Mouse (Mus musculus): ENCODE results near the gene Phf24. TPM values are rescaled to one million over a fixed set of nuclear protein-coding genes. Genes with fewer than 3 reads are reported as not detected.

Phf24 gene
- total RNA-seq, 2 experiments from 2014 or later, result 8.0 to 9.5 TPM

DNA sequence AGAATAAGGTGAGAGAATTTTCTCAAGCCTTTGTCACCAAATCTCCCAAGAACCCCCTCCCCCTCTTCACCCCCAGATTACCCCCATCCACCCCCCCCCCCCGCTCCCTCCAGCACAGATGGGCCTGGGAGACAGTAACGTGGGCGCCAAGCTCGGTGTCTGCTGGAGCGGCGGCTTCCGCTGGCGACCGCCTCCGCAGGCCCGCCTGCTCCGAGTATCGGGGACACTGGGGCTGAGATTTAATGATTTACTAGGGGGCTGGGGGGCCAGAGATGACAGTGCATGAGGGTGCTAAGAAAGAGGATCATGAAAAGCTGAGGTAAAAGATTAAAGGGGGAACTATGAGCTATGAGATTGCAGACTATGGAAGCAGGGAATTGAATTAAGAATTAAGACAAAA lies 32.1 kb downstream of the Phf24 start:
- intact Hi-C loops (cut with DNase I), result loop anchor here (2.0 kb wide), 1 partner anchor 16 kb away; no protein-coding TSS in a partner anchor
- no peak for DNase-seq

DNA sequence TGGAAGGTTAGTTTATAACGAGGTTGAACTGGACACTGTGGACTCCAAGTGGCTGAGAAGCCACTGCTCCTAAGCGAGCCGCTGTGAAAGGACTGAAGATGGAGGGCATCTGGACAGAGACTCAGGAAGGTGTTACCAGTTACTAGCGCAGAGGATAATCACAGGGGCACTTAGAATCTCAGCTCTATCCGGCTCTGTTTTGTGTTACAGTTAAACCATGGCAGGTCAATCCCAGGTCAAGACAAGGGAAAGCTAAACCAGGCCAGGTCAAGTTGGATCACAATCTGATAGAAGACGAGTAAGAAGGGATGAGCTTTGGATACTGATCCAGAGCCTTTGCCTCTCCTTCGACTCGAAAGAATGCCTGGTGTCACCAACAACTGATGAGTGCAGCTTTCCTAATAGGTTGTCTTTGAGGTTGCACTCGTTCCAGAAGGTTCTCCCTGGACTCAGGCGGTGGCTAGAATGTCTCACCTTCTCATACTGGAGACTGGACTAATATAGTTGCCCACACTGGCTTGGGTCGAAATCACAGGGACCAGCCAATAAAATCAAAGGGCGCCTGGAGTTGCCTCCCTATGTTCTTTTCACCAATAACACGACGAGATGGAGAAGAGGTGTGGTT lies 32.7 kb downstream of the Phf24 start:
- intact Hi-C loops (cut with DNase I), result loop anchor here (2.0 kb wide), 1 partner anchor 16 kb away; no protein-coding TSS in a partner anchor
- no peak for DNase-seq

- peak; percentile 99 for DNase-seq
- intact Hi-C loops (cut with DNase I), result loop anchor here (2.0 kb wide), 1 partner anchor 17 kb away; no protein-coding TSS in a partner anchor
These were observed 33.2 kb downstream of the Phf24 start, which contains the start of gene Dnajb5 for GRCm38 (mm10) chr4:42949676-42950051. Gene Dnajb5, plus strand, starts transcription at chr4:42949814.

- peak; percentile 93 to 94 for DNase-seq
- intact Hi-C loops (cut with DNase I), result no loop called here
These were observed 33.7 kb downstream of the Phf24 start for GRCm38 (mm10) chr4:42950065-42950558.

- peak in 1 of 2 experiments; percentile 36 for DNase-seq
- intact Hi-C loops (cut with DNase I), result no loop called here
These were observed 35.0 kb downstream of the Phf24 start for GRCm38 (mm10) chr4:42951206-42952195.

DNA sequence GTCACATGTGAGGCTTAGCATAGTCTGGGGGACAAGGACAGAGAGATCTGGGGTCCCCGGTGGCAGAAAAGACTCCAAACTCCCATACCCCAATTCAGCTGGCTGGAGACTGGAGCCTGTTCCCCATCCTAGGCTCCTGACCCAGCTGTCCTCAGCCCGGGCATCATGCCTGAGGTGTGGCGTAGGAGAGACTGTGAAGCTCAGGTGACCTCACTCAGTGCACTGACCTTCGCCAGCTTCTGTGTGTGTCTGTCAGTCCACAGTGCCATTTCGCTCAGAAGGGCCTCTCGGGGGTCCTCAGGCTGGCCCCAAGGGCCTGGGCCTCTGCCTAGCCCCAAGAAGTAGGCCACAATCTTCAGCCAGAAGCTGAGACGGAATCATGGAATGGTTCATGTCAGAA lies 36.1 kb downstream of the Phf24 start:
- intact Hi-C loops (cut with DNase I), result no loop called here

GRCm38 (mm10) chr4:42953435-42954094 lies 37.1 kb downstream of the Phf24 start:
- DNase-seq, result peak; percentile 84 to 89
- intact Hi-C loops (cut with DNase I), result no loop called here

More for the DNA sequence above, 36.1 kb downstream of the Phf24 start:
- peak; percentile 74 to 82 for DNase-seq

GRCm38 (mm10) chr4:42954297-42954696 lies 37.8 kb downstream of the Phf24 start:
- intact Hi-C loops (cut with DNase I), result no loop called here

GRCm38 (mm10) chr4:42955200-42955599 lies 38.7 kb downstream of the Phf24 start:
- DNase-seq, result no peak
- intact Hi-C loops (cut with DNase I), result no loop called here

More at GRCm38 (mm10) chr4:42954297-42954696, 37.8 kb downstream of the Phf24 start:
- peak; percentile 89 to 91 for DNase-seq

DNA sequence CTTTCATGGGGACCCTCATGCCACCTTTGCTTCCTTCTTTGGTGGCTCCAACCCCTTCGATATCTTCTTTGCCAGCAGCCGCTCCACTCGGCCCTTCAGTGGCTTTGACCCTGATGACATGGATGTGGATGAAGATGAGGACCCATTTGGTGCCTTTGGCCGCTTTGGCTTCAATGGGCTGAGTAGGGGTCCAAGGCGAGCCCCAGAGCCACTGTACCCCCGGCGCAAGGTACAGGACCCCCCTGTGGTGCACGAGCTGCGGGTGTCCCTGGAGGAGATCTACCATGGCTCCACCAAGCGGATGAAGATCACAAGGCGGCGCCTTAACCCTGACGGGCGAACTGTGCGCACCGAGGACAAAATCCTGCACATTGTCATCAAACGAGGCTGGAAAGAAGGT lies 40.1 kb downstream of the Phf24 start:
- no peak for DNase-seq
- intact Hi-C loops (cut with DNase I), result no loop called here

- no peak for DNase-seq
- intact Hi-C loops (cut with DNase I), result no loop called here
These were observed 40.8 kb downstream of the Phf24 start for GRCm38 (mm10) chr4:42957306-42957705.

GRCm38 (mm10) chr4:42957979-42958378 lies 41.5 kb downstream of the Phf24 start:
- intact Hi-C loops (cut with DNase I), result no loop called here
- DNase-seq, result no peak

GRCm38 (mm10) chr4:42958942-42959341 lies 42.5 kb downstream of the Phf24 start:
- intact Hi-C loops (cut with DNase I), result no loop called here
- DNase-seq, result peak in 1 of 2 experiments; percentile 35

DNA sequence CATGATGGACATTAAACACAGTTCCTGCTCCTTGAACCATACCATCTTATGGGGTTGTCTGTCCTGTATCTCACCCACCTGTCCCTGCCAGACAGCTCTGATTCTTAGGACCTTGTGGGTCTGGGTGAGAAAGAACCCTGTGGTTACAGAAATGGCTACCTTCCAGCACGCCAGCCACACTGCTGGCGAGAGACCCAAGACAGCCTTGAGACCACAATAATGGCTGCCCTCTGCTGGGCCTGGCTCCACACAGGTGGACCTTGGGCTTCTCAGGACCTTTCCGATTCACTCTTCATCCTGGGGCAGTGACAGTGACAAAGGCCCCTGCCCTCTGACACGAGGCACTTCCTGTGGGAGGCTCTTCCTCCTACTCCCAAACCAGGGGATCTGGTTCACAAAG lies 42.9 kb downstream of the Phf24 start:
- intact Hi-C loops (cut with DNase I), result no loop called here
- peak in 1 of 2 experiments; percentile 17 for DNase-seq

DNA sequence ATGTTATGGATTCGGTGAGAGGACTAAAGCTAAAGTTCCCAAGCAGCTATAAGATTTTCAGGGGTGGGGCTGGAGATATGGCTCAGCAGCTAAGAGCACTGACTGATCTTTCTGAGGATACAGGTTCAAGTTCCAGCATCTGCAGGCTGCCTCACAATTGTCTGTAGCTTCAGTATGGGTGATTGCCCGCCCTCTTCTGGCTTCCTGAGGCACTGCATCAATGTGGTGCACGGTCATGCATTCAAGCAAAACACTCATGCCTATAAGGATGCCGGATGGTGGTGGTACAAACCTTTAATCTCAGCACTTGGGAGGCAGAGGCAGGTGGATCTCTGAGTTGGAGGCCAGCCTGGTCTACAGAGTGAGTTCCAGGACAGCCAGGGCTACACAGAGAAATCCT lies 45.1 kb downstream of the Phf24 start:
- intact Hi-C loops (cut with DNase I), result loop anchor here (2.0 kb wide), 1 partner anchor 15 kb away; no protein-coding TSS in a partner anchor
- peak; percentile 68 to 79 for DNase-seq

GRCm38 (mm10) chr4:42963480-42963879 lies 47.0 kb downstream of the Phf24 start:
- intact Hi-C loops (cut with DNase I), result no loop called here
- DNase-seq, result no peak

DNA sequence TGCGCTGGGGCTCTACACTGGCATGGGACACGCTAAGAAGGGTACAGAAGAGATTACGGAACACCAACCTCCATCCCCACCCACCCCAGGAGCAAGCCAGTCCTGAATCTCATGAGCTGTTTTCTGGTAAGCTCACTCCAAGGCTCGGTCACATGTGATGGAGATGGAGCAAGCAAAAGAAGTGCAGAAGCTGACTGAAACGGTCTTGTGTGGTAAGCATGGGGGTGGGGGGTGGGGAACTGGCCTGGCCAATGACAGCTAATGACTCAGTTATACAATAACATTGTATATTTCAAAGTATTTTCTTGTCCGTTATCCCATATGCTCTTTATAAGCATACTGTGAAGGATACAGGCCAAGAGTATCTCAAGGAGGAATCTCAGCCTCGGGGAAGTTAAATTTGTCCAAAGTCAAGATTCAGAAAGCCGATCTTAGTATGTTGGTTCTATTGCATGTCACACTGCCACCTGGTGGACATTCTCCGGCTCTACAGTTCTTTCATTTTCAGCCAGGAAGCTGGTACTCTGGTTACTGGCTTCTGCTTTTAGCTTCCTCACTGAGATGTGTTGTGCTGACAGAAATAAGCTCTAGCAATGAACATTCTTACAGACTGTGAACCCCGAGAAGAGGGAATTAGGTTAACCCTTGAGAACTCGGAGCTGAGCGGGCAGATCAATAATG lies 48.7 kb downstream of the Phf24 start:
- intact Hi-C loops (cut with DNase I), result loop anchor here (1.0 kb wide), 1 partner anchor 88 kb away; no protein-coding TSS in a partner anchor
- DNase-seq, result peak; percentile 58 to 74

GRCm38 (mm10) chr4:42969304-42969703 lies 52.8 kb downstream of the Phf24 start, which contains the start of gene 1700022I11Rik:
Gene 1700022I11Rik, plus strand, starts transcription at chr4:42969604.
- no peak for DNase-seq
- intact Hi-C loops (cut with DNase I), result no loop called here

- no peak for DNase-seq
These were observed 56.5 kb downstream of the Phf24 start for GRCm38 (mm10) chr4:42972952-42973351.

DNA sequence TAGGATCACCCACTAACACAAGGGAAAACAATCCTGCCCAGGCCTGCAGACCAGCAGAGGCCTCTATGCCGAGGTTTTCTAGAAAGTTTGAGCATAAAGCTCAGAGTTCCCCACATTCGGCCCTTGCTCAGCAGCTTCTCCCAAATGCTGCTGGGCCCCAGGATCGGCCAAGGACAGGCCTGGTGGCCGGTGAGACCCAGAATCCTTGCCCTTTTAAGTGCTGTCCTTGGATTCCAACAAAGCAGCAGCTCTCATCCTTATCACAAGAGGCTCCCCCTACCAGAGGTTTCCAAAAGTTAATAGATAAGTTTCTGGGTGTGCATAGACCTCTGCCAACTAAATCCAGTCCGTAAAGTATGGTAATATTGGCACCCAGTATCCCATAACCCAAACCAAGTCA lies 57.4 kb downstream of the Phf24 start:
- DNase-seq, result no peak
- intact Hi-C loops (cut with DNase I), result no loop called here

More at GRCm38 (mm10) chr4:42972952-42973351, 56.5 kb downstream of the Phf24 start:
- intact Hi-C loops (cut with DNase I), result no loop called here

All from heart, postnatal 10 days (tissue).